Mouse (Mus musculus): ENCODE measurements around the gene Wfdc9. TPM values are rescaled to one million over a fixed set of nuclear protein-coding genes. Genes with fewer than 3 reads are reported as not detected.
A peak's percentile ranks its signal among the peaks of the same experiment; 100 is the strongest.

Wfdc9 gene
- not detected for total RNA-seq (2021)

GRCm38 (mm10) chr2:164656483-164656882, at the start of gene Wfdc9:
Gene Wfdc9, minus strand, starts transcription at chr2:164656583.
- intact Hi-C loops (cut with DNase I) = no loop called here
- DNase-seq = no peak

GRCm38 (mm10) chr2:164705991-164706390, 49.6 kb upstream of the Wfdc9 start:
- intact Hi-C loops (cut with DNase I) = no loop called here
- DNase-seq = no peak

GRCm38 (mm10) chr2:164705328-164705727, 48.9 kb upstream of the Wfdc9 start:
- no peak for DNase-seq
- intact Hi-C loops (cut with DNase I) = no loop called here

GRCm38 (mm10) chr2:164704235-164704634, 47.9 kb upstream of the Wfdc9 start:
- intact Hi-C loops (cut with DNase I) = no loop called here
- DNase-seq = no peak

GRCm38 (mm10) chr2:164701761-164702160, 45.4 kb upstream of the Wfdc9 start:
- intact Hi-C loops (cut with DNase I) = no loop called here
- no peak for DNase-seq

GRCm38 (mm10) chr2:164700959-164701358, 44.6 kb upstream of the Wfdc9 start:
- intact Hi-C loops (cut with DNase I) = no loop called here

GRCm38 (mm10) chr2:164698201-164698600, 41.8 kb upstream of the Wfdc9 start, which contains the start of gene Spint4:
Gene Spint4, plus strand, starts transcription at chr2:164698501.
- no peak for DNase-seq
- intact Hi-C loops (cut with DNase I) = no loop called here

More at GRCm38 (mm10) chr2:164700959-164701358, 44.6 kb upstream of the Wfdc9 start:
- no peak for DNase-seq

GRCm38 (mm10) chr2:164684807-164685206, 28.4 kb upstream of the Wfdc9 start, which contains the start of gene Wfdc13:
Gene Wfdc13, plus strand, starts transcription at chr2:164685107.
- intact Hi-C loops (cut with DNase I) = no loop called here

GRCm38 (mm10) chr2:164679906-164680305, 23.5 kb upstream of the Wfdc9 start:
- intact Hi-C loops (cut with DNase I) = no loop called here
- no peak for DNase-seq

More at GRCm38 (mm10) chr2:164684807-164685206, 28.4 kb upstream of the Wfdc9 start, which contains the start of gene Wfdc13:
- no peak for DNase-seq

GRCm38 (mm10) chr2:164678848-164679625, 22.7 kb upstream of the Wfdc9 start:
- intact Hi-C loops (cut with DNase I) = no loop called here
- peak; percentile 79 for DNase-seq

GRCm38 (mm10) chr2:164676916-164677685, 20.7 kb upstream of the Wfdc9 start:
- DNase-seq = no peak
- intact Hi-C loops (cut with DNase I) = no loop called here

GRCm38 (mm10) chr2:164676103-164676502, 19.7 kb upstream of the Wfdc9 start:
- no peak for DNase-seq
- intact Hi-C loops (cut with DNase I) = no loop called here

- DNase-seq = no peak
- intact Hi-C loops (cut with DNase I) = no loop called here
Observed at GRCm38 (mm10) chr2:164673987-164674386, 17.6 kb upstream of the Wfdc9 start, which contains the start of gene Wfdc11. Gene Wfdc11, minus strand, starts transcription at chr2:164674087.

GRCm38 (mm10) chr2:164670938-164671337, 14.6 kb upstream of the Wfdc9 start:
- intact Hi-C loops (cut with DNase I) = no loop called here
- DNase-seq = no peak

GRCm38 (mm10) chr2:164670261-164670660, 13.9 kb upstream of the Wfdc9 start:
- intact Hi-C loops (cut with DNase I) = no loop called here
- no peak for DNase-seq

GRCm38 (mm10) chr2:164664851-164665250, 8.5 kb upstream of the Wfdc9 start:
- intact Hi-C loops (cut with DNase I) = no loop called here
- no peak for DNase-seq

- intact Hi-C loops (cut with DNase I) = no loop called here
- DNase-seq = peak; percentile 58
Observed at GRCm38 (mm10) chr2:164655858-164656257, 525 bp downstream of the Wfdc9 start, which contains the start of gene Wfdc10. Gene Wfdc10, plus strand, starts transcription at chr2:164656046.

- intact Hi-C loops (cut with DNase I) = no loop called here
- DNase-seq = no peak
Observed at GRCm38 (mm10) chr2:164641881-164642673, 14.3 kb downstream of the Wfdc9 start.

- intact Hi-C loops (cut with DNase I) = no loop called here
- DNase-seq = no peak
Observed at GRCm38 (mm10) chr2:164641129-164641528, 15.3 kb downstream of the Wfdc9 start.

GRCm38 (mm10) chr2:164638696-164639095, 17.7 kb downstream of the Wfdc9 start, which contains the start of gene Wfdc16:
Gene Wfdc16, minus strand, starts transcription at chr2:164638796.
- no peak for DNase-seq
- intact Hi-C loops (cut with DNase I) = no loop called here

- intact Hi-C loops (cut with DNase I) = no loop called here
- DNase-seq = no peak
Observed at GRCm38 (mm10) chr2:164635266-164635665, 21.1 kb downstream of the Wfdc9 start.
